Mouse (Mus musculus) MEL (cell line): ENCODE measurements around the gene Cntnap2.

Source experiments
- CHD2 ChIP-seq: IDR thresholded peaks from 2 replicates; pipeline ENCODE4 v1.6.1; 2011; ENCODE audit warnings: low read length, improper control_type of control experiment
- CTCF ChIP-seq, 3 experiments: IDR thresholded peaks in 2 of 3; conservative IDR thresholded peaks in 1 of 3; 2 replicates each; pipeline ENCODE4 v1.5.1; 2011 to 2012; ENCODE audit warnings: low read length in 3 of 3, low read depth in 2 of 3, mild to moderate bottlenecking in 2 of 3, improper control_type of control experiment in 1 of 3, inconsistent platforms in 1 of 3, mixed read lengths in 1 of 3, moderate library complexity in 1 of 3; ENCODE audit not compliant: control insufficient read depth in 1 of 3, insufficient read depth in 1 of 3, poor library complexity in 1 of 3, severe bottlenecking in 1 of 3
- GATA1 ChIP-seq: IDR thresholded peaks from 2 replicates; pipeline ENCODE4 v1.6.1; 2011; ENCODE audit warnings: low read depth, low read length, improper control_type of control experiment
- MAFK ChIP-seq: IDR thresholded peaks from 2 replicates; pipeline ENCODE4 v1.6.1; 2011; ENCODE audit warnings: low read depth, mild to moderate bottlenecking, low read length, improper control_type of control experiment, borderline replicate concordance
- MAX ChIP-seq: IDR thresholded peaks from 2 replicates; pipeline ENCODE4 v1.6.1; 2011; ENCODE audit warnings: low read length, improper control_type of control experiment
- MXI1 ChIP-seq: IDR thresholded peaks from 2 replicates; pipeline ENCODE4 v1.6.1; 2011; ENCODE audit warnings: mild to moderate bottlenecking, low read depth, low read length, improper control_type of control experiment
- POLR2A ChIP-seq, 2 experiments: IDR thresholded peaks; 2 replicates each; pipeline ENCODE4 v1.6.1; 2011 to 2012; ENCODE audit warnings: low read length in 2 of 2, mild to moderate bottlenecking in 2 of 2, control low read depth in 1 of 2, improper control_type of control experiment in 1 of 2, low read depth in 1 of 2, moderate library complexity in 1 of 2; ENCODE audit not compliant: control insufficient read depth in 1 of 2, insufficient read depth in 1 of 2, poor library complexity in 1 of 2
- POLR2AphosphoS2 ChIP-seq: IDR thresholded peaks from 2 replicates; pipeline ENCODE4 v1.6.1; 2011; ENCODE audit warnings: low read length, improper control_type of control experiment
- RAD21 ChIP-seq: IDR thresholded peaks from 2 replicates; pipeline ENCODE4 v1.6.1; 2011; ENCODE audit warnings: mild to moderate bottlenecking, low read depth, low read length, improper control_type of control experiment
- SMC3 ChIP-seq: IDR thresholded peaks from 2 replicates; pipeline ENCODE4 v1.6.1; 2011; ENCODE audit warnings: low read depth, low read length, improper control_type of control experiment
- TAL1 ChIP-seq: IDR thresholded peaks from 2 replicates; pipeline ENCODE4 v1.6.1; 2012; ENCODE audit warnings: mild to moderate bottlenecking, inconsistent platforms, low read length, moderate library complexity, mixed read lengths
- TCF12 ChIP-seq: IDR thresholded peaks from 2 replicates; pipeline ENCODE4 v1.6.1; 2014; ENCODE audit warnings: low read depth, mild to moderate bottlenecking, inconsistent platforms, low read length, improper control_type of control experiment, moderate library complexity
- USF1 ChIP-seq: IDR thresholded peaks from 2 replicates; pipeline ENCODE4 v1.6.1; 2014; ENCODE audit warnings: low read depth, mild to moderate bottlenecking, inconsistent platforms, low read length, improper control_type of control experiment, moderate library complexity
- ZMIZ1 ChIP-seq: IDR thresholded peaks from 2 replicates; pipeline ENCODE4 v1.6.1; 2012; ENCODE audit warnings: low read depth, mild to moderate bottlenecking, inconsistent platforms, low read length, improper control_type of control experiment, moderate library complexity

DNA sequence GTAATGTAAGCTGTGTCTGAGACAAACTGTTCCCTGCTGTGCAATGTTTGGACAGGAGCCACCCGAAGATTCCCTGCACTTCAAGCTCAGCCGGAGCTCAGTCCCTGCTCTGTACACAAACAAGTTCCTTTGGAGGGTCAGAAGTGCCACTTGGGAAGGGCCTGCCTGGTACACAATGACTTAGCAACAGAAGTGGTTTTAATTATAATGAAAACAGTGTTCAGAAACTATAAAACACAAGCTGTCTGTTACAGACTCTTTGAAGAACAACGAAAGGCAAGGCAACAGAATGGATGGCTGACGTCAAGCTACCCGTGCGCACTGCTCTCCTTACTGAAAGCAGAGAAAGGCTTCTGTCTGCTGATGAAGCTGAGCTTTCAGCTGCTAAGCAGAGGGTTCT lies 2259.5 kb downstream of the Cntnap2 start:
- TF ChIP-seq CTCF (IDR thresholded peaks at IDR 0.05 in 2 of 3, conservative IDR thresholded peaks at IDR 0.05 in 1 of 3; ENCODE audit: control insufficient read depth in 1 of 3, insufficient read depth in 1 of 3, low read depth in 2 of 3, low read length in 3 of 3, poor library complexity in 1 of 3, severe bottlenecking in 1 of 3) (no peak), TCF12 (no peak), USF1 (no peak), POLR2A (IDR thresholded peaks at IDR 0.05; ENCODE audit: control insufficient read depth in 1 of 2, insufficient read depth in 1 of 2, low read depth in 1 of 2, low read length in 2 of 2, poor library complexity in 1 of 2) (no peak), MAX (no peak), GATA1 (no peak), POLR2AphosphoS2 (no peak), SMC3 (no peak), RAD21 (no peak), ZMIZ1 (no peak), TAL1 (no peak), CHD2 (no peak), MXI1 (no peak), MAFK (no peak)
